Comparison of ENCODE assay signal across 18 mouse cellular contexts in genomic region chr1:22476220-22476619, GRCm38 (mm10).
"Had no signal": no experiment of that assay in that cellular context is flagged by ENCODE, and none has a peak within 500 bp of the region (broad histone marks: within the 10 kb centered on the region; RNA-seq: fewer than 3 reads in every experiment).

No protein-coding gene starts in this region.

- ATAC-seq: midbrain, embryonic 16.5 days had no signal

- H3K4me3 ChIP-seq: midbrain, embryonic 10.5 days; midbrain, embryonic 12.5 days; myocyte; neural tube, embryonic 13.5 days; neural tube, embryonic 15.5 days had no signal

- H3K4me1 ChIP-seq: midbrain, embryonic 12.5 days; neural tube, embryonic 13.5 days; neural tube, embryonic 15.5 days had no signal

- H3K9ac ChIP-seq: lung, embryonic 14.5 days; midbrain, embryonic 12.5 days; neural tube, embryonic 13.5 days; neural tube, embryonic 15.5 days had no signal

- DNase-seq: lung, embryonic 14.5 days; lung, postnatal 10 days; lung, postnatal 4 days; midbrain, embryonic 14.5 days; retina, postnatal 1 day; right cerebral cortex, adult 18-20 months; right cerebral cortex, postnatal 25 days; right cerebral cortex, postnatal 4 days; spleen, adult 18-20 months; thymus, adult 18-20 months; thymus, postnatal 14 days; thymus, postnatal 36 days had no signal

- H3K27ac ChIP-seq: midbrain, embryonic 10.5 days; midbrain, embryonic 12.5 days; neural tube, embryonic 13.5 days; neural tube, embryonic 15.5 days had no signal

- H3K36me3 ChIP-seq: midbrain, embryonic 10.5 days; midbrain, embryonic 12.5 days had no signal

- H3K27me3 ChIP-seq: midbrain, embryonic 12.5 days; neural tube, embryonic 13.5 days; neural tube, embryonic 15.5 days had no signal

- H3K9me3 ChIP-seq: midbrain, embryonic 10.5 days; midbrain, embryonic 12.5 days; neural tube, embryonic 13.5 days; neural tube, embryonic 15.5 days had no signal

- H3K4me2 ChIP-seq: lung, embryonic 14.5 days; midbrain, embryonic 12.5 days; neural tube, embryonic 13.5 days; neural tube, embryonic 15.5 days had no signal
